Mouse (Mus musculus) hindbrain, embryonic 13.5 days (tissue): ENCODE data around the gene Tma7. TPM values are rescaled to one million over a fixed set of nuclear protein-coding genes. Genes with fewer than 3 reads are reported as not detected.

Source experiments
- ATAC-seq: fragments of 200-750 bp; cut with Nextera tagmentation; 2 replicates; pipeline ENCODE4 v1.8.0; 2017; ENCODE audit warnings: moderate TSS enrichment; ENCODE audit not compliant: low FRiP score
- H3K27ac ChIP-seq: fragments of 300-500 bp; sonication (generic); 2 replicates; pipeline ENCODE4 v1.5.1; 2015; ENCODE audit warnings: inconsistent platforms, mild to moderate bottlenecking, moderate library complexity
- H3K27me3 ChIP-seq: fragments of 300-500 bp; sonication (generic); 2 replicates; pipeline ENCODE4 v1.6.1; 2015; ENCODE audit warnings: mild to moderate bottlenecking, inconsistent platforms
- H3K36me3 ChIP-seq: fragments of 300-500 bp; sonication (generic); 2 replicates; pipeline ENCODE4 v1.6.1; 2015; ENCODE audit warnings: mild to moderate bottlenecking, inconsistent platforms
- H3K4me1 ChIP-seq: fragments of 300-500 bp; sonication (generic); replicated peaks from 2 replicates; pipeline ENCODE4 v1.6.1; 2015; ENCODE audit warnings: inconsistent platforms
- H3K4me2 ChIP-seq: fragments of 300-500 bp; sonication (generic); 2 replicates; pipeline ENCODE4 v1.6.1; 2015; ENCODE audit warnings: inconsistent platforms, mild to moderate bottlenecking, moderate library complexity
- H3K4me3 ChIP-seq: fragments of 300-500 bp; sonication (generic); 2 replicates; pipeline ENCODE4 v1.5.1; 2015; ENCODE audit warnings: mild to moderate bottlenecking, inconsistent platforms
- H3K9ac ChIP-seq: fragments of 300-500 bp; sonication (generic); 2 replicates; pipeline ENCODE4 v1.6.1; 2015; ENCODE audit warnings: mild to moderate bottlenecking, inconsistent platforms
- H3K9me3 ChIP-seq: fragments of 300-500 bp; sonication (generic); 2 replicates; pipeline ENCODE4 v1.6.1; 2016; ENCODE audit warnings: inconsistent platforms
- WGBS: fragments of 180-500 bp; shearing (Covaris S2); methylation state at CpG from one replicate; pipeline ENCODE4 v1.1.7; 2015; 5-methylcytosine and 5-hydroxymethylcytosine counted together
- polyA plus RNA-seq: library from polyadenylated mRNA; unstranded; fragments of >200 nt; fragmentation: Nextera tagmentation; extraction: Ambion mirVana; gene quantifications from 2 replicates; pipeline ENCODE4 v1.2.1, GENCODE M21; 2015

The Tma7 gene
- polyA plus RNA-seq, 1 experiment from 2014 or later: 741 TPM

DNA sequence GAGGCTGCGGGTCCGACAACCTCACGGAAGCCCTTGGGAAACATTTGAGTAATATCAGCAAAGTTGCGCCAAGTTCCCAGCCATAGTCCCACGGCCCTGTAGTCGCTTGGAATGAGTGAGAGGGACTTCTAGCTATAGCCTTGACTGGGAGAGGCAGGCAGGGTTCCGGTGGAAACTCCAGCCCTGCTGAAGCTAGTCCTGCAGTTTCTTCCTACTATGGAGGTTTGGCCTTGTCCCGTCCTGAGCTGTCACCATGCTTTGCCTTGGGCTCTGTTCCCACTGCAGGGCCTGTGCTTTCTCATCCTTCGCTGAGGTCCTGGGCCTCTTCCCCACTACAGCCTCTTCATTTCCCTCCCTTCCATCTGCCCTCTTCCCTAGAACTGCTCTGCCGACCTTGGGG is 33.8 kb upstream of the Tma7 start:
- Histone ChIP-seq H3K4me1 (no peaks in the 10 kb centered on the region), H3K9ac (no peak overlapping the region), H3K9me3 (no peaks in the 10 kb centered on the region), H3K36me3 (peaks cover 96% of the 10 kb centered on the region), H3K4me2 (no peak overlapping the region), H3K27me3 (no peaks in the 10 kb centered on the region), H3K27ac (no peak overlapping the region), H3K4me3 (no peak overlapping the region)
- no peak for ATAC-seq
- 96% methylated on average over 10 of the region's 10 CpGs for WGBS

GRCm38 (mm10) chr9:109114871-109115270 is 32.5 kb upstream of the Tma7 start:
- Histone ChIP-seq H3K4me2 (no peak overlapping the region), H3K4me3 (no peak overlapping the region), H3K36me3 (peaks cover 100% of the 10 kb centered on the region), H3K9ac (no peak overlapping the region), H3K9me3 (no peaks in the 10 kb centered on the region), H3K27ac (no peak overlapping the region), H3K27me3 (no peaks in the 10 kb centered on the region), H3K4me1 (no peaks in the 10 kb centered on the region)
- no peak for ATAC-seq
- WGBS: 83% methylated on average over 7 of the region's 7 CpGs

DNA sequence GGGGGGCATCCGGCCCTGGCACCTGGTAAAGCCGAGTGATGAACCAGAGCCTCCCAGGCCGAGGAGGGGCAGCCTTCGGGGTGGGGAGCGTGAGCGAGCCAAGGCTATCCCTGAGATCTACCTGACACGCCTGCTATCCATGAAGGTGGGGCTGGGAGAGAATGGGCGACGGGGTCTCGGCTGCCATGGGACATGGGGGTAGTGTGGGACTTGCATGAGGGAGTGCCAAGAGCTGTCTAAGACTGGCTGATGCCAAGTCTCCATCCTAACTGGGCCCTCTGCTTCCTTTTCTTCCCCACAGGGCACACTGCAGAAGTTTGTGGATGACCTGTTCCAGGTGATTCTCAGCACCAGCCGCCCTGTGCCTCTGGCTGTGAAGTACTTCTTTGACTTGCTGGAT is 31.9 kb upstream of the Tma7 start:
- H3K36me3 ChIP-seq: peaks cover 100% of the 10 kb centered on the region
- no peak overlapping the region for H3K4me3 ChIP-seq
- no peaks in the 10 kb centered on the region for H3K4me1 ChIP-seq
- H3K4me2 ChIP-seq: no peak overlapping the region
- no peaks in the 10 kb centered on the region for H3K27me3 ChIP-seq
- no peak for ATAC-seq
- H3K9me3 ChIP-seq: no peaks in the 10 kb centered on the region
- 98% methylated on average over 11 of the region's 11 CpGs for WGBS
- H3K27ac ChIP-seq: no peak overlapping the region
- H3K9ac ChIP-seq: no peak overlapping the region

- H3K9ac ChIP-seq: no peak overlapping the region
- no peak overlapping the region for H3K27ac ChIP-seq
- H3K4me3 ChIP-seq: no peak overlapping the region
- H3K9me3 ChIP-seq: no peaks in the 10 kb centered on the region
- H3K36me3 ChIP-seq: peaks cover 100% of the 10 kb centered on the region
- 89% methylated on average over 8 of the region's 8 CpGs for WGBS
- H3K4me1 ChIP-seq: no peaks in the 10 kb centered on the region
- no peak for ATAC-seq
- H3K27me3 ChIP-seq: no peaks in the 10 kb centered on the region
- H3K4me2 ChIP-seq: no peak overlapping the region
These were observed 30.9 kb upstream of the Tma7 start for GRCm38 (mm10) chr9:109113331-109113730.

GRCm38 (mm10) chr9:109111591-109111990 is 29.2 kb upstream of the Tma7 start:
- H3K4me2 ChIP-seq: no peak overlapping the region
- no peak overlapping the region for H3K27ac ChIP-seq
- peaks cover 100% of the 10 kb centered on the region for H3K36me3 ChIP-seq
- no peak for ATAC-seq
- H3K9ac ChIP-seq: no peak overlapping the region
- H3K27me3 ChIP-seq: no peaks in the 10 kb centered on the region
- no peaks in the 10 kb centered on the region for H3K4me1 ChIP-seq
- H3K9me3 ChIP-seq: no peaks in the 10 kb centered on the region
- WGBS: 94% methylated on average over 9 of the region's 9 CpGs
- H3K4me3 ChIP-seq: no peak overlapping the region

GRCm38 (mm10) chr9:109111101-109111500 is 28.7 kb upstream of the Tma7 start:
- Histone ChIP-seq H3K9me3 (no peaks in the 10 kb centered on the region), H3K27ac (no peak overlapping the region), H3K4me3 (no peak overlapping the region), H3K36me3 (peaks cover 100% of the 10 kb centered on the region), H3K9ac (no peak overlapping the region), H3K4me1 (no peaks in the 10 kb centered on the region), H3K27me3 (no peaks in the 10 kb centered on the region), H3K4me2 (no peak overlapping the region)
- WGBS: 96% methylated on average over 4 of the region's 4 CpGs
- ATAC-seq: no peak

GRCm38 (mm10) chr9:109110240-109110639 is 27.9 kb upstream of the Tma7 start:
- Histone ChIP-seq H3K4me2 (no peak overlapping the region), H3K27ac (no peak overlapping the region), H3K9ac (no peak overlapping the region), H3K36me3 (peaks cover 100% of the 10 kb centered on the region), H3K4me3 (no peak overlapping the region), H3K9me3 (no peaks in the 10 kb centered on the region), H3K27me3 (no peaks in the 10 kb centered on the region), H3K4me1 (no peaks in the 10 kb centered on the region; the same call in 1 of the 2 replicates)
- 97% methylated on average over 11 of the region's 11 CpGs for WGBS
- no peak for ATAC-seq

GRCm38 (mm10) chr9:109107341-109107740 is 25.0 kb upstream of the Tma7 start:
- no peak overlapping the region for H3K4me3 ChIP-seq
- ATAC-seq: no peak
- no peaks in the 10 kb centered on the region for H3K27me3 ChIP-seq
- H3K9ac ChIP-seq: no peak overlapping the region
- H3K36me3 ChIP-seq: peaks cover 100% of the 10 kb centered on the region
- 74% methylated on average over 5 of the region's 6 CpGs for WGBS
- no peak overlapping the region for H3K4me2 ChIP-seq
- H3K9me3 ChIP-seq: no peaks in the 10 kb centered on the region
- peaks cover 17% of the 10 kb centered on the region for H3K4me1 ChIP-seq
- H3K27ac ChIP-seq: no peak overlapping the region

GRCm38 (mm10) chr9:109105648-109106047 is 23.3 kb upstream of the Tma7 start:
- WGBS: 92% methylated on average over 12 of the region's 12 CpGs
- no peak for ATAC-seq
- no peak overlapping the region for H3K4me3 ChIP-seq
- H3K4me1 ChIP-seq: peaks cover 25% of the 10 kb centered on the region
- no peaks in the 10 kb centered on the region for H3K27me3 ChIP-seq
- H3K9me3 ChIP-seq: no peaks in the 10 kb centered on the region
- no peak overlapping the region for H3K27ac ChIP-seq
- 0 out of 2 replicates have a peak overlapping the region, but pooled peaks have one; percentile 29 for H3K9ac ChIP-seq
- no peak overlapping the region for H3K4me2 ChIP-seq
- H3K36me3 ChIP-seq: peaks cover 99% of the 10 kb centered on the region

DNA sequence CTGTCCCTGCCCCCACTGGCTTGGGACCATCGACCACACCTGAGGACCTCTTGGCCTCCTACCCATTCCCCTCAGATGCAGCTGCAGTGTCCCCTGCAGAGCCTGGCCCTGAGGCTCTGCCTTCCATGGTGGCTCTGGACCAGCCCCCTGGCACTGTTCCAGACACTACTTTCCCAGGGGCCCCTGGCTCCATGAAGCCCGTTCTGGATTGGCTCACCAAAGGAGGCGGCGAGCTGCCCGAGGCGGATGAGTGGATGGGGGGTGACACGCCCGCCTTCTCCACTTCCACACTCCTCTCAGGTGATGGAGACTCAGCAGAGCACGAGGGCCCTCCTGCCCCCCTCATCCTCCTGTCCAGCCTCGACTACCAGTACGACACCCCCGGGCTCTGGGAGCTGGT is 22.6 kb upstream of the Tma7 start:
- no peaks in the 10 kb centered on the region for H3K9me3 ChIP-seq
- peak; percentile 36; the same call in 1 of the 2 replicates for ATAC-seq
- H3K4me2 ChIP-seq: no peak overlapping the region
- H3K4me3 ChIP-seq: no peak overlapping the region
- H3K4me1 ChIP-seq: peaks cover 30% of the 10 kb centered on the region
- 0 out of 2 replicates have a peak overlapping the region, but pooled peaks have one; percentile 35 for H3K9ac ChIP-seq
- 80% methylated on average over 12 of the region's 12 CpGs for WGBS
- H3K27me3 ChIP-seq: no peaks in the 10 kb centered on the region
- H3K27ac ChIP-seq: peak overlapping the region; percentile 30; the same call in 1 of the 2 replicates
- H3K36me3 ChIP-seq: peaks cover 99% of the 10 kb centered on the region

GRCm38 (mm10) chr9:109104083-109104482 is 21.7 kb upstream of the Tma7 start:
- no peaks in the 10 kb centered on the region for H3K9me3 ChIP-seq
- peak overlapping the region; percentile 35; the same call in 1 of the 2 replicates for H3K9ac ChIP-seq
- no peaks in the 10 kb centered on the region for H3K27me3 ChIP-seq
- peaks cover 98% of the 10 kb centered on the region for H3K36me3 ChIP-seq
- WGBS: 87% methylated on average over 9 of the region's 9 CpGs
- H3K4me1 ChIP-seq: peaks cover 39% of the 10 kb centered on the region
- ATAC-seq: no peak
- peak overlapping the region; percentile 30; the same call in 1 of the 2 replicates for H3K27ac ChIP-seq
- no peak overlapping the region for H3K4me2 ChIP-seq
- H3K4me3 ChIP-seq: no peak overlapping the region

- Histone ChIP-seq H3K4me1 (peaks cover 47% of the 10 kb centered on the region), H3K9ac (peak overlapping the region; percentile 19; the same call in 1 of the 2 replicates)
- 81% methylated on average over 7 of the region's 7 CpGs for WGBS
These were observed 20.9 kb upstream of the Tma7 start for GRCm38 (mm10) chr9:109103250-109103649.

DNA sequence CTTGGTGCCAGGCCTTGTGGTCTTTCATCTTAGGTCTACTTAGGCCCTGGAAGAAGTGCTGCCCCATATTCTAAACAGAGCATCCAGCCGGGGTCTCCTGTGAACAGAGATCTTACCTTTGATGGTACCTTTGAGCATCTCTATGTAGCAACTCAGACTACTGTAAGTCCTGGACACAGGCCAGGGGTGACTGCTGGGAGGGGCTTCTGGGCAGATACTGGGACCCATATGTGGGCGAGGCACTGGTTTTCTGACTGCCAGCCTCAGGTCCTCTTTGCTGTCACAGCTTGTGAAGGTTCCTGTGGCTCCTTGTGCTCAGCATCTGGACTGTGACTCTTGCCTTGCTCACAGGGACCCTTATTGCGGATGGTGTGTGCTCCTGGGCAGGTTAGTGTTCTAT is 20.2 kb upstream of the Tma7 start:
- no peak overlapping the region for H3K4me3 ChIP-seq
- H3K4me2 ChIP-seq: no peak overlapping the region
- peaks cover 82% of the 10 kb centered on the region for H3K36me3 ChIP-seq
- H3K27ac ChIP-seq: no peak overlapping the region
- H3K9me3 ChIP-seq: no peaks in the 10 kb centered on the region
- ATAC-seq: no peak
- H3K9ac ChIP-seq: no peak overlapping the region
- WGBS: 95% methylated on average over 3 of the region's 3 CpGs
- H3K27me3 ChIP-seq: no peaks in the 10 kb centered on the region
- peaks cover 54% of the 10 kb centered on the region for H3K4me1 ChIP-seq

More at GRCm38 (mm10) chr9:109103250-109103649, 20.9 kb upstream of the Tma7 start:
- ATAC-seq: no peak
- H3K27me3 ChIP-seq: no peaks in the 10 kb centered on the region
- no peaks in the 10 kb centered on the region for H3K9me3 ChIP-seq
- peaks cover 89% of the 10 kb centered on the region for H3K36me3 ChIP-seq
- no peak overlapping the region for H3K4me2 ChIP-seq
- H3K4me3 ChIP-seq: no peak overlapping the region
- no peak overlapping the region for H3K27ac ChIP-seq
